Mouse (Mus musculus) heart, adult 9 months (tissue): ENCODE results near the gene Rhot1.
"Not testable (repeated sequence)": the region's sequence is repeated elsewhere in the genome, so short reads cannot be mapped to it uniquely, and the experiment has no call there.

Experiments used
- DNase-seq, 2 experiments: peaks; one replicate each; pipeline ENCODE4 v3.0.0; 2022; ENCODE audit warnings: low spot score in 2 of 2

Rhot1 gene

GRCm38 (mm10) chr11:80193827-80194226, 15.0 kb upstream of the Rhot1 start:
- DNase-seq, result no peak

DNA sequence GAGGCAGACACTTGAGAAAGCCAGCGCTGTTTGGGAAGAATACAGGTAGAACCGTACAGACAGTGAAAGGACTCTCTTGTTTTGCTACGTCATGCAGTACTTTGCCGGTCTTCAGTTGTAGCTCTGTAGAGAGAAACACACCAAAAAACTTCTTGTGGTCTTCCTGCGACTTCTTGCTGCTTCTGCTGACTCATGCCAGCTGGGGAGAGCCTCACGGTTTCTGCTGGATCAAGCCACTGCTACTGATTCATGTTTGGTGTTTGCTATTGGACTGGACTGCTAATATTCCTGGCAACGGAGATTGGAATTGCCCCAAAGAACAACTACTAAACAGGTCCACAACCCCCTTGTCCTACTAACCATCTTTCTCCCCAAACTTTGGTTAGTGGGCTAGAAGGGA, 12.5 kb upstream of the Rhot1 start:
- DNase-seq, result no peak

- no peak for DNase-seq
Measured at GRCm38 (mm10) chr11:80199316-80199715, 9.5 kb upstream of the Rhot1 start.

DNA sequence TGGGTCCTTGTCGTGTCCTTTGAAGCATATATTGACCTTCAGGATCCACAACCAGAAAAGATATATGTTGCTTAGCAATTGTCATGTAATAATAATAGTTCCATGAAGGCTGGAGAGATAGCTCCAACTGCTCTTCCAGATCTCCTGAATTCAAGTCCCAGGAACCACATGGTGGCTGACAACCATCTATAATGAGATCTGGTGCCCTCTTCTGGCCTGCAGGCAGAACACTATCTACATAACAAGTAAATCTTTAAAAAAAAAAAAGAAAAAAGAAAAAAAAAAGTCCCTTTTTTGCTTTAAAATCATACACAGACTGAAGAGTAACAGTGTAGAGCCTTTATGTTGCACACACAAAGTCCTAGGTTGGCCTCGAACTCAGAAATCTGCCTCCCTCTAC, 9.0 kb upstream of the Rhot1 start:
- no peak for DNase-seq

DNA sequence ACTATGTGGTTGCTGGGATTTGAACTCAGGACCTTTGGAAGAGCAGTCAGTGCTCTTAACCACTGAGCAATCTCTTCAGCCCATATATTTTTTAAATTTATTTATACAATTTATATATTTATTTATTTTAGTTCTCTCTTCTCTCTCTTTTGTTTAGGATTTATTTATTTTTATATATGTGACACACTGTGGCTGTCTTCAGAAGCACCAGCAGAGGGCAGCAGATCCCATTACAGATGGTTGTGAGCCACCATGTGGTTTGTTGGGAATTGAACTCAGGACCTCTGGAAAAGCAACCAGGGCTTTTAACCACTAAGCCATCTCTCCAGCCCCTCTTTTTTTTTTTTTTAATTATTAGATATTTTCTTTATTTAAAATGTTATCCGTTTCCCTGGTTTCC, 8.5 kb upstream of the Rhot1 start:
- no peak for DNase-seq

DNA sequence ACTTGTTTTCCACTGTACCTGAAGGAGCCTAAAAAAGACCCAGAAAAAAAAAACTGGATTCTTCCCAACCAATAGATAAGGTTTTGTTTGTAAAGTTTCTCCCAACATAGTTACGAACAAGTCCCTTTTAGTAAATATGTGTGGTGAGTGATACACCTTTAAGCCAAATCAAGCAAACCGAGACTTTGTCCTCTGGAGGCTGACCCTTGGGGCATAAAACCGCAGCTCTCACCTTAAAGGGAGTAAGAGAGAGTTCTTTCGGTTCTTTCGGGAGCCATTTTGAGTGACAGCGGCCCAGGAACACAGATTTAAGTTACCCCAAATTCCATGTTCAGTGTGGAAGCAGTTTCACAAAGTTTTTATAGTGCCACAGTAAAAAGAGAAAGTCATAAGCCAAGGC, 6.5 kb upstream of the Rhot1 start:
- DNase-seq, result no peak

DNA sequence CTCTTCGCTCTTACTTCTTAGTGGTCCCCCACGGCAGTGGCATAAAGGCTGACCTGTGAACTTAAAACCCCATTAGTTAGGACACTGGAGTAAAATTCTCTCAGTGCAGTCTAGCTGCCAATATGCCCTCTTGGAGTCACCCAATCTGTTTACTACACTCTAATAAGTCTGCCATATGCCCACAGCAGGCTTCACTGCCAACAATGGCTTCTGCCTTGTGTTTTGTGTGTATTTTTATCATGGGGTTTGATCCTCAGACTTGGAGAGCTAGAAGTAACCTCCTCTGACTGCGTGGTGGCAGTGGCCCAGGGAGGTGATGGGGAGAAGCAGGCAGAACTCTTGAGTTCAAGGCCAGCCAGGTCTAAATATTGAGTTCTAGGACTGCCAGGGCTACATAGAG, 4.8 kb upstream of the Rhot1 start:
- DNase-seq, result no peak

DNA sequence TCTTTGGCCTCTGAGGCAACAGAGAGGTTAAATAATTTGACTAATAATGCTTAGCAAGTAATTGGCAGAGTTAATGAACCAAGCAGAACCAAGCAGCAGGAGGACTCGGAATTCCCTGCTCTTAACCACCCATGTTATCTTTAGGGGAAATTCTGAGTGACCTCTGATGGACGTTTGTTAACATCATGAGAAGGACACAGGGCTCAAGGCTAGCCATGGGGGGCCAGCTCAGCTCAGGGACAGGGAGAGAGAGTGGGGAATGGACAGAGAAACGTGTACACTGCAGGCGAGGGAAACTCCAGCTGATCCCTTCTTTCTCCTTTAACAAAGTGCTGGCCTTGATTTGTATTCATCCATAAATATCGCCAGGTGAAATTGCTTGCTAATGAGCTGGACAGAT, 3.9 kb upstream of the Rhot1 start:
- no peak for DNase-seq

DNA sequence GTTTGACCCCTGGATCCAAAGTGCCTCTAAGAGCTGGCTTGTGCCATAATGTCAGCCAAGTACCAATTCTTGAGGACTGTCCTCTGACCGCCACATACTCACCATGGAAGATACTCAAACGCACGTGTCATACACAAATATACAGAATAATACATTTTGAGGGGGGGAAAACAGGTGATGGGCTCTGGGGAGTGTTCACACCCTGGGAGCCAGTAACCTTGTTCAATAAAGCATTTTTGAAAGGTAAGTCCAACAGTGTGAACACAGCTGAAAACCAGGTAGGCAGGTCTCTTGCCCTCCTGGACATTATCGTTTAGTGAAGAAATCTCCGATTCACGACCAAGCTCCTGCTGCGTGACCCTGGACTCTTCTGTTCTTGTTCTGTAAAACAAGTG, 357 bp upstream of the Rhot1 start:
- no peak for DNase-seq

- DNase-seq, result no peak
Measured at GRCm38 (mm10) chr11:80210321-80210720, 1.5 kb downstream of the Rhot1 start.

GRCm38 (mm10) chr11:80212282-80212681, 3.5 kb downstream of the Rhot1 start:
- DNase-seq, result no peak

- no peak for DNase-seq
Measured at GRCm38 (mm10) chr11:80215291-80215690, 6.5 kb downstream of the Rhot1 start.

- DNase-seq, result peak in 1 of 2 experiments; percentile 10
Measured at GRCm38 (mm10) chr11:80218657-80219293, 10.0 kb downstream of the Rhot1 start.

DNA sequence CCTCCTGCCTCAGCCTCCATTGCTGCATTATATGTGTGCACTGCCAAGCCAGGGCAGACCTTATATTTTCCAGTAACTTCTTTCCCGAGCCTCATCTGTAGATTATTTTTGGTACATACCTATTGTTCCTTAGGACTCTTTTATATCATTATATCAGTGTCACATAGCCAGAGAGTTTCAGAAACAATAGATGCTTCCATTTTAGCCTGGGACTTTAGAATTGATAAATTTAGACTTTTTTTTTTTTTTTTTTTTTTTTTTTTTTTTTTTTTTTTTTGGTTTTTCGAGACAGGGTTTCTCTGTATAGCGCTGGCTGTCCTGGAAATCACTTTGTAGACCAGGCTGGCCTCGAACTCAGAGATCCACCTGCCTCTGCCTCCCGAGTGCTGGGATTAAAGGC, 21.2 kb downstream of the Rhot1 start:
- not testable (repeated sequence) for DNase-seq

GRCm38 (mm10) chr11:80237278-80237677, 28.5 kb downstream of the Rhot1 start:
- no peak for DNase-seq

DNA sequence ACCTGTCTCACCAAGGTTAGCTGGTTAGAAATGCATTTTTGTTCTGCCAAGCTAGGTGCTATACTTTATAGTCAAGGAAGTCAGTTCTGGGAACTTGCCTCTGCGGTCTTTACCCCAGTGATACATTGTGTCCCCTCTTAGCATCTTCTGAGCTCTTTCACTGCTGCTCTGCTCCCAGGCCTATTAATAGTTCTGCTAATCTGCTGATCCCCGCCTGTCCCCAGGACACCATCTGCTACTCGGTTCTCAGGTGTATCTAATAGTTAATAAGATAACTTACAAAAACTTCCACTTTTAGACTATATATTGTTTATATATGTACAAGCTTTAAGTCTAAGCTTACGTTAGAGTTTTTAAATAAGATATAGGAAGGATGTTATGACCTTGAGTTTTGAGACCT, 29.5 kb downstream of the Rhot1 start:
- DNase-seq, result no peak

GRCm38 (mm10) chr11:80247026-80247425, 38.2 kb downstream of the Rhot1 start:
- no peak for DNase-seq

DNA sequence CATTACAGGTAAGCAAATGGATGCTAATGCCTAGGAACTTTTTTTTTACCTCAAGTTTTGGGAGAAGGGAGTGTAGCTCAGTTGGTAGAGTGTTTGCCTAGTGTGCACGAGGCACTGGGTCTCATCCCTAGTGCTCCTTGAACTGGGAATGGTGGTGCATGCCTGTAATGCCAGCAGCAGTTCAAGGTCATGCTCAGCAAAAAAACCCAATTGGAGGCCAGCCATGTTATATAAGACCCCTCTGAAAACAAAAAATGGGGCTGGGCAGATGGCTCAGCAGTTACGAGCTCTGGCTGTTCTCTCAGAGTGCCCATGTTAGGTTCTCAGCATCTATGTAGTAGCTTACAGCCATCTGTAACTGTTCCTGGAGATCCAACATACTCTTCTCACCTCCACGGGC, 39.7 kb downstream of the Rhot1 start:
- no peak for DNase-seq

GRCm38 (mm10) chr11:80264137-80264536, 55.3 kb downstream of the Rhot1 start:
- no peak for DNase-seq

GRCm38 (mm10) chr11:80271096-80271495, 62.3 kb downstream of the Rhot1 start:
- DNase-seq, result no peak

DNA sequence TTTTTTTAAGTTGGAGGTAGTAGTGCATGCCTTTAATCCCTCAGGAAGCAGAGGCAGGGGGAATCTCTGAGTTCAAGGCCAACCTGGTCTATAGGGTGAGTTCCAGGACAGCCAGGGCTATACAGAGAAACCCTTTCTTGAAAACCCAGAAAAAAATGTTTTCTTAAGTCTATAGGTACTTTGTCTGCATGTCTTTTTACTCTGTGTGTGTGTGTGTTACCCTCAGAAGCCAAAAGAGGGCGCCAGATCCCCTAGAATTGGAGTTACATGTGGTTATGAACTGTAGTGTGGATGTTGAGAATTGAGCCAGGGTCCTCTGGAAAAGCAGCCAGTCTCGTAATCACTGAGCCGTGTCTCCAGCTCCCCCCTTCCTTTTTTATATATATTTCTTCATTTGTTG, 66.2 kb downstream of the Rhot1 start:
- DNase-seq, result no peak

DNA sequence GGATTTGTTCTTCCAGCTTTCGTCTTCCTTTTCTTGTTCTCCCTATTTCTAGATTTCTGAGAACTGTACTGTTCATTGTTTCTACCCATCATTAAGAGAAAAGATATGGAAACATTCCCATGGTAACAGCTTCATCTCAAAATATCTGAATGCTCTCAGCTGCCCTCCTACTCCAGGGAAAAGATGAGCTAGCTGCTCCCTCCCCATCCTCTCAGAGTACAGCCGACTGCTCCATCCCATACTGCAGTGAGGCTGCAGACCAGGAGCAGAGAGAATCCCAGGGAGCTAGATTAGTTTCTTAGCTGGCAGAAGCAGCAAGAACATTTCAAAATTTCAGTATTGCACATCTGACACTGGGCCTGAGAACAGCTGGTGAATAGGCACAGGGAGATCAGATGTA, 69.2 kb downstream of the Rhot1 start:
- DNase-seq, result no peak

GRCm38 (mm10) chr11:80283786-80284185, 75.0 kb downstream of the Rhot1 start:
- no peak for DNase-seq

- peak; percentile 52 to 54 for DNase-seq
Measured at GRCm38 (mm10) chr11:80284641-80285040, 75.8 kb downstream of the Rhot1 start.
